Mouse (Mus musculus): ENCODE data around the gene Spock1. TPM values are rescaled to one million over a fixed set of nuclear protein-coding genes. Genes with fewer than 3 reads are reported as not detected.

Gene Spock1
- total RNA-seq, 2 experiments from 2014 or later: 0.16 to 0.17 TPM

DNA sequence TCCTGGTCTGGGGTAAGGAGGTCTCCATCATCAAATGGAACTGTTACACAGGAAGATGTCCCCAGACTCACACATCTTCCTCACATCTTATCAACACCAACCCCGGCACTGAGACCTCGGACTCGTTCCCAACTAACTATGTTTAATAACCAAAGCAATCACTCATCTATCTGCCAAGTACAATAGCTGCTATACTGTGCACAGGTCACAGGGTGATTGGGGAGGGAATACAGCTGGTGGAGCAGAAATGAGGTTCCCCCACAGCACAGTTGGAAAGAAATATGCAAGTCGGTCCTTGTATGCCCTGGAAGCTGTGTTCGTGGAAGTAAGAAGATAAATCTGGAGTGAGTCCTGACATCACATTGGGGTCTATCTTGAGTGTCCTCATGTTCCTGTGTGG, 98.0 kb downstream of the Spock1 start:
- intact Hi-C loops (cut with DNase I): no loop called here

DNA sequence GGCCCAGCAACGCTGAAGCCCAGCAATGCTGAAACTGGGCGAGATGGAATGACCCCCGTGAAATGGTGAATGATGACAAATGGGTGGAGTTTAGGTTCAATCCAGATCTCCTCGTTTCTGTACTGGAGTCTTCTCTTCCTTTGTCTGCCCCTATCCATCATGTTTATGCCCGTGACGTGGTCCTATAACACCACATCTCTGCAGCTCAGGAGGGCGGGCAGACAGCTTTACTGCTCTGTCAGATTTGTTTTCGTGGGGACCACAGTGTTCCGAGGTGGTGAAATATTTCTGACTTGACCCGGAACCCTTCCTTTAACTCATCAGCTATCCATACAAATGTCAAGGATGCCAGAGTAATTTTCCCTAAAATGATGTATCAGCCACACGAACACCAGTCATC, 98.5 kb downstream of the Spock1 start:
- DNase-seq (ENCODE audit: low spot score): no peak
- intact Hi-C loops (cut with DNase I): no loop called here

More for the DNA sequence above, 98.0 kb downstream of the Spock1 start:
- no peak for DNase-seq (ENCODE audit: low spot score)

GRCm38 (mm10) chr13:57806816-57807215, 101.3 kb downstream of the Spock1 start:
- intact Hi-C loops (cut with DNase I): no loop called here
- DNase-seq (ENCODE audit: low spot score): no peak

DNA sequence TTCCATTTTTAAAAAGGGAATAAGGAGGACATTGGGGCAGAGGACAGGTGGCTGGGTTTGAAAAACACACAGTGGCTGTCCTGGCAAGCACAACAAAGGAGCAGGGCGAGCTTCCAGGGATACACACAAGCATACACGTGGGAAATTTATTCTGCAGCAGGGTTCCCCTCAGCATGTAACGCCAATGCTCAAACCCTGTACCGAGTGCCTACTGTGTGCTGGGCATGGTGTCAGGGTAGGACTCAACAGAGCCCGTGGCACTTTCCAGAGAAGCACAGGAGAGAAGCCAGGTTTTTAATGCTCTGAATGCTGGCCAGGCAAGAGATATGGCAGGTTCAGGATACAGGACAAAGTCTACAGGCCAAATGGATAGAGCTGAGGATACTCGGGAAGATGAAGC, 101.8 kb downstream of the Spock1 start:
- intact Hi-C loops (cut with DNase I): no loop called here
- no peak for DNase-seq (ENCODE audit: low spot score)

- intact Hi-C loops (cut with DNase I): no loop called here
- no peak for DNase-seq (ENCODE audit: low spot score)
Observed at GRCm38 (mm10) chr13:57798633-57799032, 109.5 kb downstream of the Spock1 start.

DNA sequence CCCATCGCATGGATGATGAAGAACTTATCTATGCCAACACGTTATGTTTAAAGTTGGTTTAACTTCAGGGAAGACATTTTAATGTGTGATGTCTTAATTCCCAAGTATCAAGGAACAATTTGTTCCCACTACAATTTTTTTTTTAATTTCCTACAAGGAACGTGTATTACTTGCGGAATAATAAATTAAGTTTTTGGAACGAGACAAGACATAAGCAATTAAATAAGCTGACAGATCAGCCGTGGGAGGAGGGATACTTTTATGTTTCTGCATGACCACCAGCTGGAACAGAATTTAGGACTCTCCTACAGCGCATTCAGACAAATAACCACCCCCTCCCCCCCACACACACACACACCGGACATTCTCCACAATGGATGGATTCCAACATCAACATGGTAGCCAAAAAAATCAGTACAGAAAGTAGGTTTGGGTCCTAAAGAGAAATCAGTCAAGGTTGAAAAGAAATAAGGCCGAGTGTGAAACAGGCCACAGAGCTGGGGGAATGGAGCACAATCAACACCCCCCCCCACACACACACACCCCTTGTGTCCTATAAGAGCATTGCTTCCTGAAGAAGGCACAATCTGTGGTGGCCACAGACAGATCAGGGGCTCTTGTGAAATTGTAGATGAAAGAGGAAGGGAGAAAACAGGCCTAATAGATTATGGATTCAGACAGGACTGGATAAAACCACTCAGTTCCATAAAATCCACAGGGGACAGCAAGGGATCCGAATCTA, 111.0 kb downstream of the Spock1 start:
- intact Hi-C loops (cut with DNase I): no loop called here
- no peak for DNase-seq (ENCODE audit: low spot score)

DNA sequence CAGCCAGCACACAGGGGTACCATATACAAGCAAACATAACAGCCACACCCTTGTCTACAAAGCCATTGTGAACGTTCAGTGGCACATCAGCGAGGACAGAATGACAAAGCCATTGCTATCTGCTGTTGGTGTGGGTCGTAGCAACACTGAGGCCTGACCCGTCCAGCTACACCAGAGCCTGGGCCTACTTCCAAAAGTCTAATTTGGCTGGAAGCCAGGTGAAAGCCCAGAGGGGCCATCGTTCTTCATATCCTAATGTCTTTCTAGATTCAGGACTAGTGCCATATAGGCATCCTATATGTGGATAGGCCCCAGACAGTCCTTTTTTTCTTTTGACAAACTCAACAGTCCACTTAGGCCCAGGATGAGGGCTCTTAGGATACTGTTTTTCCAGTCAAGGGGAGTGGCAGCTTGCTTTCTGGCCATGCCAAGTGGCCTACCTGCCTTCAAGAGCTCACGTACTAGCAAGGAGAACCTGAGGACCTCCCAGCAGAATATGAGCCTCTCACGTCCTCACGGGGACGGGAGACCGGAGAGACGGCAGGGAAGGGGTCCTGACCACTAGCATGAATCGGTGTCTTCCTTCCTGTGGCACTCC, 114.4 kb downstream of the Spock1 start:
- intact Hi-C loops (cut with DNase I): no loop called here
- no peak for DNase-seq (ENCODE audit: low spot score)

DNA sequence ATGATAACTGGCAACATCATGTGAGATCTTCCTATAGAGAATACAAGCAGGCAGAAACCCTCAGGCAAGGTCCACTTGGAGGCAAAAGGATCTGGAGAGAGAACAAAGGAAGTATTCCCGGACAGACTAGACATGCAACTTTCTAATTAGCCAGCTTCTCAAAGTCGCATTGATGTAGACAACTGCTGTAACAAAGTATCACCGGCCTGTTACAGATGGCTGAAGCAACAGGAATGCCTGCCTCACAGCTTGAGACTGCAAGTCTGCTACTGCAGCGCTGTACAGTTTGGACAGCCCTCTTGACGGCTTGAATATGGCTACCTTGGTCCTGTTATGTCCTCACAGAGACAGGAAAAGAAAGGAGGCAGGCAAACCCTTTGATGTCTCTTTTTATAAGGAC, 118.3 kb downstream of the Spock1 start:
- intact Hi-C loops (cut with DNase I): no loop called here
- no peak for DNase-seq (ENCODE audit: low spot score)

DNA sequence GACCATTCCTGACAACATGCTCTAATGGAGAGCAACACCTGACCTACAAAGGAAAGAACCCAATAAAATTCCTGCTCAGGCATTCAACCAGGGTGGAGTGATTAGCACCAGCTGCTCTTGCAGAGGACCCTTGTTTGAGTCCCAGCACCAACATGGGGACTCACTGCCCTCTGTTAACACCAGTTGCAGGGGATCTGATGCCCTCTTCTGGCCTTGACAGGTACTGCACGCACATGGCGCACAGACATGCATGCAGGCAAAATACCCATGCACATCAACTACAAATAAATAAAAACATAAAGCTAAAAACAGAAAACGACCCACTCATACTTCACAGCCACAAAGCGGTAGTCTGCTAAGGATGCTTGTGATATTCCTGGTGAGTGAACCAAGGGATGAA, 119.8 kb downstream of the Spock1 start:
- intact Hi-C loops (cut with DNase I): no loop called here
- no peak for DNase-seq (ENCODE audit: low spot score)

DNA sequence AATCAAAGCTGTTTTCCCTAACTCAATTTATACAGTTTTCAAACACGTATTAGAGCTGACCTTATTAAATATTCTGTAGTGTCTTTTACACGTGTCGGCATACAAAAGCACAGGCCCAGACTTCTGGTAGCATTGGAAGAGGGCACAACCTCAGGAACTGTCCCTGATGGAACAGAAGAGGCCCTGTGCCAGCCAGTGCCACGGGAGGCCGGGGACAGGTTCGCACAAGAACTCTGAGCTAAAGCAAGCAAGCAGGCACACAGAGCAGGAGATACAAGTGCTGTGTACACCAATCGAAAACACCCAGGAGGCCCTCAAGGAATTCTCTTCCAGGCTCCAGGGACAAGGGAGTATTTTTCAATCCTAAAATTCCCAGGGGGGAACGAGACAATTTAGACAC, 121.9 kb downstream of the Spock1 start:
- intact Hi-C loops (cut with DNase I): no loop called here
- DNase-seq (ENCODE audit: low spot score): no peak

- no peak for DNase-seq (ENCODE audit: low spot score)
- intact Hi-C loops (cut with DNase I): no loop called here
Observed at GRCm38 (mm10) chr13:57782975-57783374, 125.2 kb downstream of the Spock1 start.

GRCm38 (mm10) chr13:57782107-57782561, 126.0 kb downstream of the Spock1 start:
- no peak for DNase-seq (ENCODE audit: low spot score)
- intact Hi-C loops (cut with DNase I): no loop called here

- intact Hi-C loops (cut with DNase I): no loop called here
- no peak for DNase-seq (ENCODE audit: low spot score)
Observed at GRCm38 (mm10) chr13:57779146-57779545, 129.0 kb downstream of the Spock1 start.

DNA sequence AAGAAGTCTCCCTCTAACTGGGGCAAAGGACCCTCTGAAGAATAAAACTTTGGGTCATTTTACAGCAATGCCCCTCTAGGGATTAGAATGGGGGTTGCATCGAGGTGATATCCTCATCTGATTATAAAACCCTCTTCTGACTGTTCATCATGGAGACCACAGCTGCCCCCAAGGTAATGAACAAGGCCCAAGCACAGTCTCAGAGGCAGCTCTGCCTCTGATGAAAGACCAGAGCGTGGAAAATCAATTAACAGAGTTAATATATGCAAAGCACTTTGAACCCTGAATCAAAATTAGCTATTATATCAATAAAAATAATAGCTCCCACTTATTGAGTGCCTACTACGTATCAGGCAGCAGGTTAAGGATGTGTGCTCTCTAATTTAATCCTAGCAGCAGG, 129.6 kb downstream of the Spock1 start:
- intact Hi-C loops (cut with DNase I): no loop called here
- no peak for DNase-seq (ENCODE audit: low spot score)

DNA sequence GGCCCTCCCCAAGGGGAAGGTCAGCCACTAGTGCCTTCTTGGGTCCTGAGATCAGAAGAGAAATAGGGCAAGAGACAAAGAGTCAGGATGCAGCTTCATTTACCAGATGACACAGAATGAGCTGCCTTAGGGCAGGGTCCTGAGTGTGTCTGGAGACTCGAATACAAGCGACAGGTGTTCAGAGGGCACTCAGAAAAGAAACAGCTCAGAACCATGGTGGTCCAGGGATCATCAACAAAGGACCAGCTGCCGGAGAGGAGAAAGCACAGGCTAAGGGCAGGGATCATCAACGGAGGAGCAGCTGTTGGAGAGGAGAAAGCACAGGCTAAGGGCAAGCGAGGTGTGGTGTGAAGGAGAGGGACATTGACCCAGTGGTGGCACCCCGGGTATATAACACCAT, 136.1 kb downstream of the Spock1 start:
- no peak for DNase-seq (ENCODE audit: low spot score)
- intact Hi-C loops (cut with DNase I): no loop called here

GRCm38 (mm10) chr13:57766721-57767120, 141.4 kb downstream of the Spock1 start:
- intact Hi-C loops (cut with DNase I): loop anchor here (2.0 kb wide), 1 partner anchor 142 kb away; the partner anchor contains the start of gene Spock1

DNA sequence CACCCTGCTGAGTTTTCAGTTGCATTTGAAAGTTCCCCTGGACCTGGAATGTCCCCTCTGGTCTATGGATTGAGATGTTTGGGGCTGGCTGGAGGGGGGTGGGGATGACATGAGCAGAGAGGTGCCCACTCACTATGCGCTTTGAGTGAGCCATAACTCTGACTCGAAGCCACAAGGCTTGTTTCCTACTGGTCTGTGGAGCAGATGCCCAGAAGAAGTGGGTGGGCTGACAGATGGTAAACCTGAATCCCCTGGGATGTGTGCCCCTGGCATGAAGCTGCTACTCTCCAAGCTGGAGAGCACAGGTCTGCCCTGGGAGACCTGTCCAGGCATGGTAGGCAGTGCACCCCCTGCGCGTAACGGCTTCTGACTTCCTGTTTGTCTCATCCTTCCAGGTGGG, 147.0 kb downstream of the Spock1 start:
- DNase-seq (ENCODE audit: low spot score): no peak
- intact Hi-C loops (cut with DNase I): no loop called here

More at GRCm38 (mm10) chr13:57766721-57767120, 141.4 kb downstream of the Spock1 start:
- no peak for DNase-seq (ENCODE audit: low spot score)

DNA sequence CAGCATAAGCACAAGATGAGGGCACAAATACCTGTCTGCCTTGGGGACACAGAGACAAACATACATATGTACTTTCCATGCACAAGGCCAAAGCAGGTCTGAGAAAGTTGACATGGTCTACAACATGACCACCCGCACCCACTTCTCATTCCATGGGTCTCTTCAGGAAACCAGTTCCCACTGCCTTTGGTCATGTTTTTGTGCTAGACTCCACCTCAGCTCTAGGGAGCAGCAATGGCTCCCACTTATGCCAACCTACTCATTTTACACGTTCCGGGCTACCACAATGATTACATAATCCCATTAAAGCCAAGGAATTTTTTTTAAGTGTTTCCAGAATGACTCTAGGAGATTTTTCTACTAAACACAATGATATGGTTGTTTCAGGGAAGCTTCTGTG, 147.5 kb downstream of the Spock1 start:
- no peak for DNase-seq (ENCODE audit: low spot score)
- intact Hi-C loops (cut with DNase I): no loop called here

GRCm38 (mm10) chr13:57756316-57756715, 151.8 kb downstream of the Spock1 start:
- no peak for DNase-seq (ENCODE audit: low spot score)
- intact Hi-C loops (cut with DNase I): no loop called here

DNA sequence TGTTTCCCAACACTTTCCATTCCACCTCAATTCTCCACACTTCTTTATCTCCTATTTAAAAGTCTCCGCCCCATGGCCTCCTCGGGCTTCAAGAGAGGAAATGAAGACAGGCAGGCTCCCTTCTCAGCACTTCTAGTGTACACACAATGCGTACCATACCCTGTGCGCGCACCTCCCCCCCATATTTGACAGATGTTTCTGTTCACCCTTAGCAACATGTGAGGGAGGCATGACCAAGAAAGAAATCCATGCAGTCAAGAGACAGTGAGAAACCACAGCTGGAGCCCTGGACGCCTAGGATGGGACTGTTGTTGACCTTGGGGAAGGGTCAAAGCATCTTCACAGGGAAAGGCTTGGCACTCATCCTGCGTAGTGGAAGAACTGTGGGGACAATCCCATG, 157.3 kb downstream of the Spock1 start:
- intact Hi-C loops (cut with DNase I): no loop called here

GRCm38 (mm10) chr13:57744667-57745066, 163.5 kb downstream of the Spock1 start:
- DNase-seq (ENCODE audit: low spot score): no peak
- intact Hi-C loops (cut with DNase I): no loop called here

More for the DNA sequence above, 157.3 kb downstream of the Spock1 start:
- no peak for DNase-seq (ENCODE audit: low spot score)

DNA sequence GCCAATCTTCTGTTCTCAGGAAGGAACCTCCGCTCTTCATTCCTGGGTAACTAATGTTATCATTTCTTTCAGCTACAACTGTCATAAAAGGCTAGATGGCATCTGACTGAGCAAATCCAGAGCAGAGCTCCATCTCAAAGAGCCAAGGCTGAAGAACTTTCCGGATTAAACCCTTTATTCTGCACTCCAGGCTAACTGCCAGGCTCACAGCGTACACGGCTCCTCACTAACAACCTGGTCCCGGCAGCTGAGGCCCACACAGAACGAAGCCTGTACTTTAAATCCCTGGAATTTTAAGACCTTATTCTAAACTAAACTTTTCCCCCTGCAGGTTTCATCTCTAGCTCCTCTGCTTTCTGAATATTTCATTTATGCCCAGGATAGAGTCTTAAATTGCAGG, 166.9 kb downstream of the Spock1 start:
- intact Hi-C loops (cut with DNase I): no loop called here
- no peak for DNase-seq (ENCODE audit: low spot score)

Data from heart, postnatal 25 days (tissue).